Mouse (Mus musculus): Measurements from ENCODE around the gene Gm8024.
"Not testable (repeated sequence)": the region's sequence is repeated elsewhere in the genome, so short reads cannot be mapped to it uniquely, and the experiment has no call there.

Gene Gm8024

GRCm38 (mm10) chr14:42524182-42524581, at the start of gene Gm8024:
TSS of gene Gm8024 (minus strand) at chr14:42524282.
- not testable (repeated sequence) for DNase-seq

- DNase-seq: peak; percentile 4 to 20
These were observed 19.2 kb upstream of the Gm8024 start for GRCm38 (mm10) chr14:42543170-42543701.

DNA sequence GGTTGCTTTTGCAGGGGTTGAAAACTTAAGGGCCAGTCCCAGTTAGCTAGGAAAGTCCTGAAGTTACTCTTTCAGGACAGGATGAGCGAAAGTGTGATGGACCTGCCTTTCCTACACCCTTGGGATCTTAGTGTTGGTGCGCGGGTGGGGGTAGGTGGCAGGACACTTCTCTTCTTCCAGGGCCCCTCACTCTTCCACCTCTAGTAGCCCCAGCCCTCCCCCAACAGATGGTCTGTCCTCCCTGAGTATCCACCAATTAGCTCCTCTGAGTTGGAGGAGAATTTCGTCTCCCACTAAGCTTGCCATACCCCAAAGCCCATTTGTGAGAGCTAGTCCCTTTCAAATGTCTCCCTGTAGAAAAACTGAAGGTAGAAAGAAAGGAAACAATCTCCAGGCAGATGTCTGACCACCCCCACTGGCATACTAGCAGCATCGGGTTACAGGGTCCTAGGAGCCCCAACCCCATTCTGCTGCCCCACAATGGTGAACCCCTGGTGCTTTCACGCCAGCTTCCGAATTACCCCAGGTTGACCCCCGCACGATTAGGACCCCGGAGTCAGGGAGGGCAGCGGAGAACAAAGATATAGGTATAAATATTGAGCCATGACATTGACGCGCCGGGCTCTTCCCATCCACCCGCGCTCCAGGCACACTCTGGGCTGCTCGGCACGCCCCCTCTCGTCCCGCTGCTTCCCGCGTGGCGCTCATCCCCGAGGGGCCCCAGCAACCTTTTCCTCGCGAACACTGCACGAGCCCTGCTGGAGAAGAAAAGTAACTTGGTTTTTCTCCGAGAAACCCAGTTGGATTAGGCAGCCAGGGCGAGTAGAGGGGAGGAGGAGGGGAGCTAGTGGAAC, 18.5 kb upstream of the Gm8024 start:
- not testable (repeated sequence) for DNase-seq

- DNase-seq: not testable (repeated sequence)
These were observed 21.8 kb downstream of the Gm8024 start, which contains the start of gene Gm8020 for GRCm38 (mm10) chr14:42502249-42502648. TSS of gene Gm8020 (minus strand) at chr14:42502349.

All from lung, postnatal 4 days (tissue).